Mouse (Mus musculus) stomach, embryonic 15.5 days (tissue): ENCODE results near the gene Asic4. TPM values are rescaled to one million over a fixed set of nuclear protein-coding genes. Genes with fewer than 3 reads are reported as not detected.

Source experiments
- ATAC-seq: fragments of 200-750 bp; cut with Nextera tagmentation; 2 replicates; pipeline ENCODE4 v1.8.0; 2017; ENCODE audit warnings: low read depth, moderate number of reproducible peaks, moderate TSS enrichment; ENCODE audit not compliant: insufficient read depth, low FRiP score
- H3K27ac ChIP-seq: fragments of 300-500 bp; sonication (generic); 2 replicates; pipeline ENCODE4 v1.5.1; 2015; ENCODE audit warnings: mild to moderate bottlenecking, inconsistent platforms
- H3K27me3 ChIP-seq: fragments of 300-500 bp; sonication (generic); replicated peaks from 2 replicates; pipeline ENCODE4 v1.6.1; 2015; ENCODE audit warnings: inconsistent platforms
- H3K36me3 ChIP-seq: fragments of 300-500 bp; sonication (generic); 2 replicates; pipeline ENCODE4 v1.6.1; 2015; ENCODE audit warnings: inconsistent platforms
- H3K4me1 ChIP-seq: fragments of 300-500 bp; sonication (generic); 2 replicates; pipeline ENCODE4 v1.6.1; 2015; ENCODE audit warnings: inconsistent platforms
- H3K4me2 ChIP-seq: fragments of 300-500 bp; sonication (generic); 2 replicates; pipeline ENCODE4 v1.6.1; 2015; ENCODE audit warnings: mild to moderate bottlenecking, inconsistent platforms
- H3K4me3 ChIP-seq: fragments of 300-500 bp; sonication (generic); replicated peaks from 2 replicates; pipeline ENCODE4 v1.5.1; 2015; ENCODE audit warnings: inconsistent platforms
- H3K9ac ChIP-seq: fragments of 300-500 bp; sonication (generic); 2 replicates; pipeline ENCODE4 v1.6.1; 2015; ENCODE audit warnings: inconsistent platforms
- H3K9me3 ChIP-seq: fragments of 300-500 bp; sonication (generic); 2 replicates; pipeline ENCODE4 v1.6.1; 2016; ENCODE audit warnings: inconsistent platforms
- WGBS: fragments of 180-500 bp; shearing (Covaris S2); methylation state at CpG from one replicate; pipeline ENCODE4 v1.1.7; 2015; 5-methylcytosine and 5-hydroxymethylcytosine counted together
- polyA plus RNA-seq: library from polyadenylated mRNA; unstranded; fragments of >200 nt; fragmentation: Nextera tagmentation; extraction: Ambion mirVana; gene quantifications from 2 replicates; pipeline ENCODE4 v1.2.1, GENCODE M21; 2015

The Asic4 gene
- 2.0 and 2.1 TPM in 2 replicates for polyA plus RNA-seq

- Histone ChIP-seq H3K4me1 (peaks cover 58% of the 10 kb centered on the region), H3K9me3 (no peaks in the 10 kb centered on the region), H3K4me2 (peak within 1 kb of the TSS; percentile 48), H3K27ac (no peak within 1 kb of the TSS), H3K36me3 (no peaks in the 10 kb centered on the region), H3K4me3 (peak within 1 kb of the TSS; percentile 25), H3K27me3 (peaks cover 74% of the 10 kb centered on the region), H3K9ac (no peak within 1 kb of the TSS)
- 3% methylated on average over 35 of the region's 35 CpGs for WGBS
- ATAC-seq: no peak
Observed at GRCm38 (mm10) chr1:75450314-75451005, at the start of gene Asic4. Gene Asic4 (plus strand): TSS chr1:75450436.

- H3K4me2 ChIP-seq: peak overlapping the region; percentile 50
- no peaks in the 10 kb centered on the region for H3K9me3 ChIP-seq
- H3K27ac ChIP-seq: peak overlapping the region; percentile 81
- WGBS: 32% methylated on average over 6 of the region's 6 CpGs
- H3K27me3 ChIP-seq: no peaks in the 10 kb centered on the region
- H3K4me3 ChIP-seq: peak overlapping the region; percentile 27; the same call in 1 of the 2 replicates
- H3K9ac ChIP-seq: no peak overlapping the region
- H3K4me1 ChIP-seq: peaks cover 22% of the 10 kb centered on the region
- H3K36me3 ChIP-seq: peaks cover 4% of the 10 kb centered on the region
- ATAC-seq: no peak
Observed at GRCm38 (mm10) chr1:75400493-75401115, 49.6 kb upstream of the Asic4 start.

GRCm38 (mm10) chr1:75405547-75405946 is 44.7 kb upstream of the Asic4 start:
- WGBS: 81% methylated on average over 3 of the region's 3 CpGs
- Histone ChIP-seq H3K4me1 (peaks cover 4% of the 10 kb centered on the region), H3K4me2 (no peak overlapping the region), H3K27ac (no peak overlapping the region), H3K36me3 (peaks cover 12% of the 10 kb centered on the region), H3K4me3 (no peak overlapping the region), H3K9me3 (no peaks in the 10 kb centered on the region), H3K9ac (no peak overlapping the region), H3K27me3 (no peaks in the 10 kb centered on the region)
- no peak for ATAC-seq

GRCm38 (mm10) chr1:75406173-75406572 is 44.1 kb upstream of the Asic4 start:
- 94% methylated on average over 15 of the region's 15 CpGs for WGBS
- H3K27me3 ChIP-seq: no peaks in the 10 kb centered on the region
- no peak overlapping the region for H3K4me3 ChIP-seq
- no peak overlapping the region for H3K27ac ChIP-seq
- H3K4me2 ChIP-seq: no peak overlapping the region
- no peak for ATAC-seq
- H3K9ac ChIP-seq: no peak overlapping the region
- H3K9me3 ChIP-seq: no peaks in the 10 kb centered on the region
- H3K36me3 ChIP-seq: peaks cover 12% of the 10 kb centered on the region
- no peaks in the 10 kb centered on the region for H3K4me1 ChIP-seq

- no peak for ATAC-seq
- Histone ChIP-seq H3K4me1 (no peaks in the 10 kb centered on the region), H3K27me3 (no peaks in the 10 kb centered on the region), H3K36me3 (peaks cover 11% of the 10 kb centered on the region), H3K9ac (no peak overlapping the region), H3K9me3 (no peaks in the 10 kb centered on the region), H3K27ac (no peak overlapping the region), H3K4me3 (no peak overlapping the region), H3K4me2 (no peak overlapping the region)
- 92% methylated on average over 9 of the region's 9 CpGs for WGBS
Observed at GRCm38 (mm10) chr1:75407056-75407455, 43.2 kb upstream of the Asic4 start.

- H3K36me3 ChIP-seq: peaks cover 8% of the 10 kb centered on the region; the same call in 1 of the 2 replicates
- no peak overlapping the region for H3K4me2 ChIP-seq
- H3K27me3 ChIP-seq: no peaks in the 10 kb centered on the region
- H3K9me3 ChIP-seq: no peaks in the 10 kb centered on the region
- no peak overlapping the region for H3K27ac ChIP-seq
- H3K4me1 ChIP-seq: no peaks in the 10 kb centered on the region
- no peak overlapping the region for H3K4me3 ChIP-seq
- no peak for ATAC-seq
- H3K9ac ChIP-seq: no peak overlapping the region
- 64% methylated on average over 4 of the region's 4 CpGs for WGBS
Observed at GRCm38 (mm10) chr1:75408210-75408609, 42.0 kb upstream of the Asic4 start.

- ATAC-seq: no peak
- no peak overlapping the region for H3K9ac ChIP-seq
- WGBS: 84% methylated on average over 7 of the region's 7 CpGs
Observed at GRCm38 (mm10) chr1:75409950-75410349, 40.3 kb upstream of the Asic4 start.

GRCm38 (mm10) chr1:75412196-75412595 is 38.0 kb upstream of the Asic4 start:
- no peak overlapping the region for H3K9ac ChIP-seq
- no peaks in the 10 kb centered on the region for H3K36me3 ChIP-seq
- no peak overlapping the region for H3K4me3 ChIP-seq
- 88% methylated on average over 3 of the region's 3 CpGs for WGBS
- no peak for ATAC-seq
- H3K27ac ChIP-seq: no peak overlapping the region
- no peaks in the 10 kb centered on the region for H3K4me1 ChIP-seq
- H3K4me2 ChIP-seq: no peak overlapping the region
- H3K9me3 ChIP-seq: no peaks in the 10 kb centered on the region
- no peaks in the 10 kb centered on the region for H3K27me3 ChIP-seq

More at GRCm38 (mm10) chr1:75409950-75410349, 40.3 kb upstream of the Asic4 start:
- Histone ChIP-seq H3K4me2 (no peak overlapping the region), H3K4me3 (no peak overlapping the region), H3K9me3 (no peaks in the 10 kb centered on the region), H3K27me3 (no peaks in the 10 kb centered on the region), H3K36me3 (peaks cover 8% of the 10 kb centered on the region; the same call in 1 of the 2 replicates), H3K27ac (no peak overlapping the region), H3K4me1 (no peaks in the 10 kb centered on the region)

GRCm38 (mm10) chr1:75413749-75414148 is 36.5 kb upstream of the Asic4 start:
- H3K36me3 ChIP-seq: no peaks in the 10 kb centered on the region
- WGBS: 64% methylated on average over 3 of the region's 3 CpGs
- no peak for ATAC-seq
- H3K4me2 ChIP-seq: no peak overlapping the region
- no peak overlapping the region for H3K4me3 ChIP-seq
- no peak overlapping the region for H3K27ac ChIP-seq
- no peak overlapping the region for H3K9ac ChIP-seq
- H3K4me1 ChIP-seq: no peaks in the 10 kb centered on the region
- H3K27me3 ChIP-seq: no peaks in the 10 kb centered on the region
- H3K9me3 ChIP-seq: no peaks in the 10 kb centered on the region

GRCm38 (mm10) chr1:75421794-75422193 is 28.4 kb upstream of the Asic4 start:
- Histone ChIP-seq H3K4me2 (no peak overlapping the region), H3K27me3 (peaks cover 41% of the 10 kb centered on the region), H3K9me3 (no peaks in the 10 kb centered on the region), H3K36me3 (0 out of 2 replicates have a peak, but pooled peaks cover 3% of the 10 kb centered on the region), H3K27ac (no peak overlapping the region), H3K9ac (no peak overlapping the region), H3K4me1 (peaks cover 18% of the 10 kb centered on the region; the same call in 1 of the 2 replicates), H3K4me3 (no peak overlapping the region; the same call in 1 of the 2 replicates)
- ATAC-seq: no peak
- 22% methylated on average over 20 of the region's 20 CpGs for WGBS

GRCm38 (mm10) chr1:75422216-75422822 is 27.9 kb upstream of the Asic4 start:
- Histone ChIP-seq H3K27ac (no peak overlapping the region), H3K9me3 (no peaks in the 10 kb centered on the region), H3K4me1 (peaks cover 18% of the 10 kb centered on the region; the same call in 1 of the 2 replicates), H3K4me3 (peak overlapping the region; percentile 29), H3K9ac (no peak overlapping the region), H3K4me2 (peak overlapping the region; percentile 63), H3K27me3 (peaks cover 41% of the 10 kb centered on the region), H3K36me3 (0 out of 2 replicates have a peak, but pooled peaks cover 3% of the 10 kb centered on the region)
- ATAC-seq: no peak
- 16% methylated on average over 32 of the region's 32 CpGs for WGBS
